Mouse (Mus musculus) ZHBTc4 (cell line): Measurements from ENCODE around the gene Brms1.
A peak's percentile ranks its signal among the peaks of the same experiment; 100 is the strongest.

Source experiments
- DNase-seq: peaks from one replicate; pipeline ENCODE4 v3.0.0-alpha.2; 2011; ENCODE audit warnings: low read depth, low spot score

The Brms1 gene

DNA sequence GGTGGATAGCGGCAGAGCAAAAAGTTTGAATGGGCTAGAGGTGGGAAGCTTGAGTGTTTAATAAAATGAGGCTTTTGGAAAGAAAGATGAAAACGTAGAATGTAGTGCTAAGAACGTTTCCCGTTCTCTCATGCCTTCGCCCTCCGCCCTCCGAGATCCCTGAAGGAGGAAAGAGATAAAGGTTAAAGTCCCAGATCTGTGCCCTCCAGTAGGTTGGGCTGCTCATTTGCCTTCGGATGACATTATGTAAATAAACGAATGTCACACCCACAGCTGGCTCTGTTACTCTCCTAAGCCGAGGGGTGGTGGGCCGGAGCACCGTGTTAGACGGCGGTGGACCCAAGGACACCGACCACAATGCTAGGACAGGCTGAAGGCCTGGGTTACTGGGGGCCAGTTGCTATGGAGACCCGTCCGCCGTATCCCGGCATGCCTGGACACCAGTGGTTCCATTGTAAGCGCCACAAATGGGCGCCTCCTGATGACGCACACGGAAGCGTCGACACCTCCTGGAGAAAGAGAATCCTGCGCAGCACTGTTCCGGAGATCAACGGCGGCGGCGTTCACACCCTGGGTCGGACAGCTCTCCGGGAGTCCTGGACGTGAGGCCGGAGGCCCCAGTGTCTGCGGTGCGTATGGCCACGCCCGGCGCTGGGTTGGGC is at the start of gene Brms1:
Gene Brms1 (plus strand): TSS at position 493 of the 662 bp plus-strand sequence.
- DNase-seq, result peak; percentile 97

DNA sequence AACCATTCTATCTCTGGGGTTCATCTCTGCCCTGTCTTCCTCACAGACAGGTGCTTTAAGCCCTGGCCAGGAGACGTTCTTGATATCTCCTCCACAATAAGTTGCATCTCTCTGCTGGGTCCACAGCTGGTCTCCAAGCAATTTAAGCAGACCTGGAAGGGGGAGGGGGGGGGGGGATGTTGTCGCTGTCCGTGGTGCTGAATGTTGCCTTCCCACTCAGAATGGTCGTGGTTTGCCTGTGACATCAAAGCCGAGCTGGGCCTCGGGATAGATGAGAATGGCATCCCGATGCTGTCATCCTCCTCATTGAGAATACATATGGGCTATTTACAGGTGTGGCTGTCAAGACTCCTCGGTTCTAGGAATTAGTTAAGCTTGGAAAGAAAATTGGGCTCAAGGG is 48.8 kb upstream of the Brms1 start:
- no peak for DNase-seq

DNA sequence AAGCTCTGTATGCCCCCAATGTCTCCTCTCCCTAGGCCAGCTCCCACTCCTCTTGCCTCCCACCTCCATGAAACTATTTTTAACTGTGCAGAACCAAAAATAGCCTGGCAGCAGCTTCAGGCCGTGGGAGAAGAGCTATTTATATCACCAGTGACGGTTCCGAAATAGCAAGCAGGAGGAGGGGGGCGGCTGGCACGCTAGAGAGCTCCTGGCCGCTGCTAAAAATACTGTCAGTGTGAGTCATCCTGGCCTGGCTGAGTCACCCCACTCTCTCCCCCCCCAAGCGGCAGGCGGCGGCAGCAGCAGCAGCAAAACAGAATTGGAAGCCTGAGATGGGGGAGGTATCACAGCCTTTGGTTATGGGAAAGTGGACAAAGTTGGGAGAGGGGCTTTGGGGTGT is 48.2 kb upstream of the Brms1 start:
- DNase-seq, result no peak

DNA sequence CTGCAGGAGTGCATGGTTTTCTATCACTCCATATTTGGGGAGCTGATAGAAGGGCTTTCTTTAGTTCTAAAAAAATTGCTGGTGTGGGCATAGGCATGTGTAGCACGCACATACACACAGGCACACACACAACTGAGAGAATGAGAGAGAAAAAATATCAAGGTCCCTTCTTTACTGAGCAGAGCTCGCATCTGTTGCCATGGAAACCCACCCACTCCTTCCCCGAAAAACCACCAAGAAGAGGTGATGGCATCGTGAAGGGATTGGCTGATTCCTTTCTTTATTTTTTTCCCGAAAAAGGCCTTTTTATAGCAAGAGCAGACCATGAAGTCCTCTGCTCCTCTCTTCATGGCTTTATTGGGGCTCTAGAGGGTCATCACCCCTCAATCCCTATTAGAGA is 47.1 kb upstream of the Brms1 start:
- DNase-seq, result no peak

DNA sequence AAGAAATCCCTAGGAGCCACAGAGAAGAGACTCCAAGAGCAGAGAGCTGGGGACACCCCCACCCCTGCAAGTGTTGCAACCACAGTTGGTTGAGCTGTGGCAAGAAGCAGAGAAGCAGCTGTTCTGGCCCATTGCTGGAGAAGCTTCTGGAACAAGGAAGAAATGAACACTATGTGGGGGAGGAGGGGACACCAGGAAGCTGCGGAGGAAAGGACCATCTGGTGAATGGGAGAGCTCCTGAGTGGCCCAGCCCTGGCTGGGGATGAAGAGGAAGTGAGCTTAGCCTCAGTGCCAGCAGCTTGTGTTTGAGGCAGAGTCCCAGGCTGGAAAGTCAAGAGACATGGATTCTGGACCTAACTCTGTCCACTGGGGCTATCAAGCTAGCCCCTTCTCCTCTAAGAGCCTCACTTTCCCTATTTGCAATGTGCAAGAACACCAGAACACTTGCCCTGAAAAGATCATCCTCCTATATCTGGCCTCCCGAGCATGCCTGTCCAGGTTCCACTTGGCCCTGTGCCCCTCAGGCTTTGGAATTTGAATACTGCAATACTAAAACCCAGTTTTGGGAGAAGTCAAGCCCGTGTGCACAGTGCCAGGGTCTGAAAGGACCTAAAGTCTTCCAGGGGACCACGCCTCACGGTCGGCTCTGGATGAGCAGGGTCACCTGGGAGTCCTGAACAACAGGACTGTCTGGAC is 41.6 kb upstream of the Brms1 start:
- DNase-seq, result no peak

DNA sequence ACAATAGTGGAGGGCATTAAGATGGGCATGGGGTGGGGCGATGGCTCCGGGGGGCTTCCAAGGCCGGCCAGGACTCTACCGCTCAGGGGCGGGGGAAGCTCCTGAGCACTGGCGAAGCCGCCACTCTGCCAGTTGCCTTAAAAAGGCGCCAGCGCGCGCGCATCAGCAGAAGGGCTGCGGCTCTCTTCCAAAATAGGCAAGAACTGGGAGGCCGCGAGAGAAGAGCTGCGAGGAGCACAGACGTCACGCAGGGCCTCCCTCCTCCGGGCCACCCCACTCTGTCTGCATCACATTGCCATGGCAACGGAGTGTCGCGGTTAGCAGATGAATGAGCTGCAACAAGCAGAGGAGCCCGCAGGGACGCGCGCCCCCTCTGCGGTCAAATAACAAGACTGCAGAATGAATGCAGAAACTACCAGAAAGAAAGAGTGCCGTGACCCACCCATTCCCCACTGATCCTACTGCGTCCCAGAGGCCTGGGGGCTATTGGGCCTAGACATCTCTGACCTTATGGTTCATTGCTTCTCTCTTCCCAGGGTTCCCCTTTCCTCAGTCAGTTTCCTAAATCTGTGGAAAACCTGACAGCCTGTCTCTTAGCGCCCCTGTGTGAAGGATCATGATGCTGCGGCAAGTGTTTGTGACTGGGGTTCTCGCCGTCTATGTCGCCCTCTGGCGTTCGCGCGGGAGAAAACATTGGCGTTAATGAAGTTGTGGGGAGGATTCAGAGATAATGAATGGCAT is 39.3 kb upstream of the Brms1 start:
- DNase-seq, result peak; percentile 88

DNA sequence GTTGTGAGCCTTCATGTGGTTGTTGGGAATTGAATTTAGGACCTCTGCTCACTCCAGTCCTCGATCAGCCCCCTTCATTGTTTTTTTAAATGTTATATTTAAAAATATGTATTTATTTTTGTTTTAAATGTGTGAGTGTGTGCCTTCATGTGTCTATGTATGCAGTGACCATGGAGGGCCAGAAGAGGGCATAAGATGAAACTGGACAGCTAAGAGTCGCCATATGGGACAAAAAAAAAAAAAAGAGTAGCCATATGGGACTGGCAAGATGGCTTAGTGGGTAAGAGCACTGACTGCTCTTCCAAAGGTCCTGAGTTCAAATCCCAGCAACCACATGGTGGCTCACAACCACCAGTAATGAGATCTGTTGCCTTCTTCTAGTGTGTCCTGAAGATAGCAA is 37.5 kb upstream of the Brms1 start:
- peak; percentile 52 for DNase-seq

DNA sequence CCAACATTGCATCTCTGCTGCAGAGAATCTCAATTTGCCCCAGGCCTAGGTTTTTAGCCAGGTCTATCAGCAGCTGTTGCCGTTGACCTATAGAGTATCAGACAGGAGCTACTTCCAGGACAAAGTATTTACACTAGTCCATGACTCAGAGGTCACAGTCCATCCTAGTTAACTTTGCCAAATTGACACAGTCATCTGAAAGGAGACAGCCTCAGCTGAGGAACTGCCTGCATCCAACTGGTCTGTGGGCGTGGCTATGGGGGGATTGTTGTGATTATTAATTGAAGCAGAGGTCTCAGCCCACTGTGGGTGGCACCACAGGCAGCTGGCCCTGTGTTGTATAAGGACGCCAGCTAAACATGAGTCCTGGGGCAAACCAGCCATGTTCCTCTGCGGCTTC is 36.2 kb upstream of the Brms1 start:
- no peak for DNase-seq

DNA sequence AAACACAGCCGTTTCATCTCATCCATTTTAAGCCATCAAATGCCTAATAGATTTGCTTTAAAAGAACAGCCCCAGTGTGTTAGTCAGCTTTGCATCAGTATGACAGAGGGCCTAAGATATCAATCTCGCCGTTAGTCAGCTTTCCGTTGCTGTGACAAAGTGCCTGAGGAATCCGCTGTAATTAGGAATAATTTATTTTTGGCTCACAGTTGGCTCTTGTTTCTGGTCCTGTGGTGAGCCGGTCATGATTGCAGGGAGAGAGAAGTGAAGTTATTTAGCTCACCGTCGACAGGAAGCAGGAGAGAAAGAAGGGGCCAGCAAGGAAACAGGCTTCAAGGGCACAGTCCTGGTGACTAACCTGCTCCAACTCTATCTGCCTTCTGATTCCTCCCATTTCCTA is 28.0 kb upstream of the Brms1 start:
- DNase-seq, result no peak

DNA sequence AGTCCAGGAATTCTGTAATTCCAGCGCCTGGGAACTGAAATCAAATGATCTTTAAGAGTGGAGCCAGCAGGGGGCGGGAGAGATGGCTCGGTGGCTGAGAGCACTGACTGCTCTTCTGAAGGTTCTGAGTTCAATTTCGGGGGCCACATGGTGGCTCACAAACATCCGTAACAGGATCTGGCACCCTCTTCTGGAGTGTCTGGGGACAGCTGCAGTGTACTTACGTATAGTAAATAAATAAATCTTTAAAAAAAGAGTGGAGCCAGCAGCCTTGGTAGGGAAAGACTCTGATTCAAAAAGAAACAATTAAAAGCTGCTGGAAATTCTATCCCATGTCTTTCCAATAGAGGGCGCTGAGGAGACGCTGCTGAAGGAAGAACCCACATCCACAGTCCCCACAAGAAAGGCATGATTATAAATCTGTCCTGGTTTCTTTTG is 26.2 kb upstream of the Brms1 start:
- DNase-seq, result peak; percentile 93

DNA sequence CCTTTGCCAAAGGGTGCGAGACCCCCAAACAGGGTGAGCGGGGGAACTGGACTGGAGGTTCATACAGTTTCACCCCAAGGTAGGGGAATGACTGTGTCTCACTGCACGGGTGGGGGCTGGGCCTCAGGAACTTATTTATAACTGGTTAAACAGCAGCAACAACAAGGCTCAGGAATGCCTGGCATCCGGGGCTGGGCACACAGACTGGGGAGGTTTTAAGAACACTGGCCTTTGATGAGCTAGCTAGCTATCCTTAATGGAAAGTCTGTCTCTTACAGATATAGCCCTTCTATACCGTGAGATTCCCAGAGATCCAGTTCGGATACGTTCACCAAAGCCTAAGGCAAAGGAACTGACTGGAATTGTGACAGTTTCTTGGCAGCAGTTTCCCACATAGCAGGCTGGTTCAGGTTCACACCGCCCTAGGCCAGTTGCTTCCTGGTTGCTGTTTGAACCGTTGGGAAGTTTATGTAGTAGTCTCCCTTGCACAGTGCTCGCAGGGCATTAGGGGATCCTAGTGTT is 24.9 kb upstream of the Brms1 start:
- DNase-seq, result peak; percentile 88

DNA sequence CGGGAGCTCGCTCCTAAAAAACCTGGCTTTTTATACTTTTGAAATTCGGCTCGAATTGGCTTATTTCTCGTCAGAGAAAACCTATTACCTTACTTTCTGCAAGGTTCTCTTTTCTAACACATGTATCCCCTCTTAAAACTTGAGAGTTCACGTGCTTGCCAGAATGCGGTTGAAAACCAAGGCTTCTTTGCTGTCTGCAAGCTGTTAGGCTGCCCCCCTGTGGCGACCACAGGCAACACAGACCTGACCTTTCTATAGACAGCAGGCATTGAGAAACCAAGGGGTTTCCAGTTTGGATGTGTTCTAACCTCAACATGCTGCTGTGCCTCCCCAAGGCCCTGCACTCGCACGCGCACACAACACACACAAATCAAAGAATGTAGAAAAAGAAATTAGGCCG is 24.4 kb upstream of the Brms1 start:
- peak; percentile 94 for DNase-seq

DNA sequence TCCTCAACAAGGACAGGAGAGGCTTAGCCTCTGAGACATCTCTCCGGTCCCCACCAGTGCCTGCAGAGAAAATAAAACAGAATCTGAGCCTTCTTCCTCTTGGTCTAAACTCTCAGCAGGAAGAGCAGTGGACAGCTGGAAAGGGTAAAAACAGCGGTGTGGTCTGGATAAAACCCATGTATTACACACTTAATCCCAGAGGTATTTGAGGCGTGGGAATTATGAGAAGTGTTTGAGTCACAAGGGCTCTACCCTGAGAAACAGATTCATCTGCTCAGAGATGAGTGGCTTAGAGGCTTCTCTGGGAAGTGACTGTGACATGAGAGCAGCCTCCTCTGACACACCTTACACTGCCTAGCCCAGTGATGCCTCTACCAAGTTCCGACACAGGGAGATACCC is 23.5 kb upstream of the Brms1 start:
- no peak for DNase-seq

DNA sequence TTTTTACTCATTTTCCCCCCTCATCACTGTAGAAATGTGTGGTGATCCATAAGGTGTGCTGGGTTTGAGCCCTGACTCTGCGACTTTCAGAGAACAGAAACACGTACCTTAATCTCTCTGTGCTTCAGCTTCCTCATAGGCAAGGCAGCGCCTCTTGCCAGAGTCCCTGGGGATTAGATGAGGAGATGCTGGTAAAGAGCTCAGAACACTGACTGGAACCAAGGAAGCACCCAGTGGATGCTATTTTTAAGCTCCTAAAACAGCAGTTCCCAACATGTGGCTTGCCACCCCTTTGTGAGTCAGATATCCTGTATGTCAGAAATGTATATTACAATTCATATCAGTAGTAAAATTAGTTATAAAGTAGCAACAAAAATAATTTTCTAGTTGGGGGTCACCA is 23.0 kb upstream of the Brms1 start:
- no peak for DNase-seq

DNA sequence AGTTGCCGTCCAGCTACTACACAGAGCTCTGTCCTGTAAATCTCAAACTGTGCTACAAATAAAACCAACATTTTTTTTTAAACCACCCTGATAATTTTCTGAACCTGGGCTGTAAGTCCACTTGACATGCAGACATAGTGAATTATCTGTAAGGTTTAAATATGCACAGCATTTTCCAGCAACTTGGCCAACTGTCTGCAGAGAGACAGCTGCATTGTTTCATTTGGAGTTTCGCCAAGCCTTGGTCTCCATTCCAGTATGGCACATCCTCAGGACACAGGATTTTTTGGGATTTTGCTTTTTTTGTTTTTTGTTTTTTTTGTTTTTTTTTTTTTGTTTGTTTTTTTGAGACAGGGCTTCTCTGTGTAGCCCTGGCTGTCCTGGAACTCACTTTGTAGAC is 19.7 kb upstream of the Brms1 start:
- DNase-seq, result no peak

DNA sequence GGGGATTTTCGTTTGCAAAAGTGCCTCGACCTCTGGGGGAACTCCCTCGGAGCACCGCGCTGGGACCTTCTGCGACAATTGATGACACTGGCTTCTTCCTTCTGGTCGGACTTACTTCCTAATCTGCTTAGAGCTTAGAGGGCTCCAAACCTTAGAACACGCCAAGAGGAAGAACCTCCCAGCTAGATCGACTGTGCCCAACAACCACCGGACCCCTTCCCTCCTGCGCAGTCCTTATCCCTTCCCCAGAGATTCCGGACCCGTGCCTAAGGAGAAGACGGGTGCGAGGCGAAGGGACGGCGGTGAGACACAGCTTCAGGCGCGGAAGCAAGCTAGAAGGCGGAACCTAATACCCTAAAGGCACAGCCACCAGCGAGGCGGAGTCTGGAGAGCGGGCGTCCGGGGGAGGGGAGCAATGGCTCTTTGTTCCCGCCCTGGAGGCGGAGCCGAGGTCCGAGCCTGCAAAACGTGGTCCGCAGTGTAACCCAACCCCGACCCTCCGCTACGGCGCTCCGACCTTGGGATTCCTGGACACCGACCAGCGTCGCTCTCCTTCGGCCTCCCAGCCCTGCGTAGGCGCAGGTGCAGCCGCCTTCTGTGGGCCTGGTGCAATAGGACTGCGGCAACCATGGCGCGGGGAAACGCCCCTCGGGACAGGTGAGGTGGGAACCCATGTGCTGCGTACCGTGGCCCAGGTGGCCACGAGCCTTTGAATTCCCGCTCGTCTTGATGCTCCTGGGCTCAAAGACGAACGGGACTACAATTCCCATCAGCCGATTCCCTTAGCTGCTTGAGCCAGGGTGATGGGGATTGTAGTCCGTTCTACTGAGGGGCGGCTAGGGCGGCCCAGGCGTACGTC is 17.3 kb upstream of the Brms1 start, which contains the start of gene Slc29a2:
Gene Slc29a2 (plus strand): TSS at position 240 of the 859 bp plus-strand sequence.
- DNase-seq, result peak; percentile 99

DNA sequence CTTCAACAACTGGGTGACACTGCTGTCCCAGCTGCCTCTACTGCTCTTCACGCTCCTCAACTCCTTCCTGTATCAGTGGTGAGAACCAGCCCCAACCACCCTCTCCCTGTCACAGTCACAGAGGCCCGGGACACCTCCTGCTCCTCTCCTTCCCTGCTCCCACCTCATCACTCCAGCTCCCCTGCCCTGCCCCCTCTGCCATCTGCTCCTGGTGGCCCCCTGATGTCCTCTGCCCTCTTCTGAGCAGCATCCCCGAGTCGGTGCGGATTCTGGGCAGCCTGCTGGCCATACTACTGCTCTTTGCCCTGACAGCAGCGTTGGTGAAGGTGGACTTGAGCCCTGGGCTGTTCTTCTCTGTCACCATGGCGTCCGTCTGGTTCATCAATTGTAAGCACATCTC is 15.0 kb upstream of the Brms1 start:
- DNase-seq, result no peak

DNA sequence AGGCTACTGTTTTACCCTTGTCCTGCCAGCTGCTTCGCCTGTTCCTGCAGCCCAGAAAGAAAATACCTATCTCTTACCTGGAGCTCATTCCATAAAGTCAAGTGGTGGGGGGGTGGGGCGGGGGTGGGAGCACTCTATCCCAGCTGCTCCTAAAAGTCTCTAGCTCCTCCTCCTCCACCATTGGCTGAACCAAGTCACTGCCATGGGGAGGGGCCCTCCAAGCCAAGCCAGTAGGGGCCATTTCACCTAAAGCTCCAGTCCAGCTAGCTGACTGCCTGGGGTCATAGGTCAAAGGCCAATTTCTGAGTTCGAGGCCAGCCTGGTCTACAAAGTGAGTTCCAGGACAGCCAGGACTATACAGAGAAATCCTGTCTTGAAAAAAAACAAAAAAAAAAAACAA is 8.5 kb upstream of the Brms1 start:
- DNase-seq, result no peak

DNA sequence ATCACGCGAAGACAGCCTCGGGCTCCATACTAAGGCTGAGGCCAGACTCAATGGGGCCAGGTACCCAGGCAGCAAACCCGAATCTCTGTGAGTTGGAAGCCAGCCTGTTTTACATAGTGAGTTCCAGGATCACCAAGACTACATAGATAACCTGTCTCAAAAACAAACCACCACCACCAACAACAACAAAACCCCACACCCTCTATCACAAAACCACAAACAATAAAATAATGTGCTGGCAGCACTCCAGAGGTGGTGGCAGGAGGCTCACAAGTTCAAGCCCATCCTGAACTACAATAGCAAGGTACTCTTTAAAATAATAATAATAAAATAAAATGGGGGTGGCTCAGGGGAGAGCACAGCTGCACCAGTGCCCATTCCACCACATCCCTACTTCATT is 4.6 kb upstream of the Brms1 start:
- DNase-seq, result no peak

DNA sequence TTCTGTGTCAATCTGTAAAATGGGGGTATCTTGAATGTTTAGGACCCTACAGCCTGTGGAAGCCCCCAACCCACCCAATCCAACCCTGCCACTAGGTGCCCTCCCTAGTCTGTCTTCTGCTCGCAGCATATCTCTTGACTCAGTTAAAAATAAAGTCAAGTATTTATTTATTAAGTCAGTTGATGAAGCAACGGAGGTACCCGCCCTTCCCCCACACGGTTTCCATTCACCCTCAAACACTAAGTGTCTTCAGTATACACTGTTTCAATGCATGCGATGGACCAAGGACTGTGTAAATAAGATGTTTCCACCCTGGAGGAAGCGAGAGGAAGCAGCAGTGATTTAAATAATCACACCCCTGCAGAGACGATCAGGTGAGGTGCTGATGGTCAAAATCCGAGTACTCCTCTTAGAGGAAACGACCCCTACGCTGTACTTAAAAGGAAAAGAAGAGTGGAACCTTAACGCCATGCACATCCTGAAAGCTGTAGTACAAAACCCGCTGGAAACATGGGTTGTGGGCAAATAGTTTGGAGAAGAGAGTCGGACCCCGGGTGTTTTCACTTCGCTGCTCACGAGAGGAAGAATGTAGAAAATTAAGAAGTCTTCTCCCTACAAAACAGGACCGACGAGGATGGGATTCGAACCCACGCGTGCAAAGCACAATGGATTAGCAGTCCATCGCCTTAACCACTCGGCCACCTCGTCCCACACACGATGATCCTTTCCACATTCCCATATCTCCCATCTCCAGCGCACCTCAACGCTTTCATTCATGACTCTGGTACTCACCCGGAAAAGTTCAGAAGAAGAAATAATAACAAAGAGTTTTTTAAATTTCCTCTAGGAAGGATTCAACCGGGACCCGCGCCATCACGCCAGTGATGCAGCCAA is 3.2 kb upstream of the Brms1 start:
- peak; percentile 86 for DNase-seq
